Mouse (Mus musculus): ENCODE results near the gene Ddah1. TPM values are rescaled to one million over a fixed set of nuclear protein-coding genes. Genes with fewer than 3 reads are reported as not detected.
A peak's percentile ranks its signal among the peaks of the same experiment; 100 is the strongest.

Ddah1 gene
- total RNA-seq, 2 experiments from 2014 or later, result 51.8 to 52.9 TPM

DNA sequence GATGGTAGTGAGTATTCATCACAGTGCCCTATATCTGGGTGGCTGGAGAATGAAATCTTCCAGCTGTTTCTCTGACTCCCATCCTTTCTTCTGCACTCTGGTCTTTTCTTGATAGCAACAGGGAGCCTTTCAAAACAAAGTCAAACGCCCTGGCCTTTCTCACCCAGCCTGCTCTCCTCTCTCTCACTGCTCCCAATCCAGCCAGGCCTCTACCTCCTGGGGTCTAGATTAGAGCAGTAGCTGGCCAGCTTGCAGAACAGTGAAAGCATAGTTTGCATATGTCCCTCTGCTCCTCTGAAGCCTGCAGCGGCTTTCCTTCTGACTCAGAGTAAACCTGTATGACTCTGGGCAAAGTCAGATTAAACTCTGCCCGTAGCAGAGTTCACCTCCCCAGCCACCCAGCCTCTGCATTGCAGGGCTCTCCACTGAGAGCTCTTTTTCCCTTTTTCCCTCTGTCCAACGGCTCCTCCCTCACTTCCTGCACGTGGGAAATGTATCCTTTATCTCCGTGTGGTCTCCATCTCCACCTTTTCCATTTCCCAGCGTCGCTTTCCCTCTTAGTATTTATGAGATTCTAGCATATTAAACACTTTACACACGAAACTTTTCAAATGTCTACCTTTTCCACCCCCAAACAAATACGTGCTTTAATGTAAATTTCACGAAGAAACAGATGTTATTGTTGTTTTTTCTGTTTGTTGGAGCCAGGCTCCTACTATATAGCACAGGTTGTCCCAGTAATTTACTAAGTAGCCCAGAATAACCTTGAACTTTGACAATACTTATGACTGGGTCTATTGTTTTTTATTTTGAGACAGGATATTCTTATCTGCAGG, 163.8 kb downstream of the Ddah1 start, which contains the start of gene Bcl10:
TSS of gene Bcl10 (plus strand) at position 786 of the 836 bp plus-strand sequence.
- no peak for DNase-seq (ENCODE audit: low spot score in 2 of 2)
- Histone ChIP-seq H3K27ac (peak within 1 kb of the TSS; percentile 79), H3K4me3 (peak within 1 kb of the TSS; percentile 57)
- no peak for TF ChIP-seq CTCF (conservative IDR thresholded peaks at IDR 0.05)

DNA sequence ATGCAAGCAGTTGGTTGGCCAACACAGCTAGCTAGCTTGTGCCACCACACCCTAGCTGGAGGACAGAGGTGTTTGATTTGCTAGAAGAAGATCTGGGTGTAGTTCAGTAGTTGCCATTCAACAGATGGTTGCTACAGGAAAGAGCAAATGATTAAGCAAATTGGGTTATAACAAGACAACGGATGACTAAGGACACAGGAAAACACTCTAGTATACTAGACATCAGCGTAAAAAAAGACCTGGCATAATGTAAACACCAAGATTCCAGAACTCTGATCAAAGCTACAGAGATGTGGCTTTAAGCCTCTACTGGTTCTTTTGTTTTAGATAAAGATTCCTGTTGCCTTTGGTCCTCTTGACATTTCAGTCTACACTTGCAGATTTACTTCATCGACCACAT, 164.5 kb downstream of the Ddah1 start:
- Histone ChIP-seq H3K4me3 (no peak overlapping the region), H3K27ac (no peak overlapping the region)
- TF ChIP-seq CTCF (conservative IDR thresholded peaks at IDR 0.05), result no peak

DNA sequence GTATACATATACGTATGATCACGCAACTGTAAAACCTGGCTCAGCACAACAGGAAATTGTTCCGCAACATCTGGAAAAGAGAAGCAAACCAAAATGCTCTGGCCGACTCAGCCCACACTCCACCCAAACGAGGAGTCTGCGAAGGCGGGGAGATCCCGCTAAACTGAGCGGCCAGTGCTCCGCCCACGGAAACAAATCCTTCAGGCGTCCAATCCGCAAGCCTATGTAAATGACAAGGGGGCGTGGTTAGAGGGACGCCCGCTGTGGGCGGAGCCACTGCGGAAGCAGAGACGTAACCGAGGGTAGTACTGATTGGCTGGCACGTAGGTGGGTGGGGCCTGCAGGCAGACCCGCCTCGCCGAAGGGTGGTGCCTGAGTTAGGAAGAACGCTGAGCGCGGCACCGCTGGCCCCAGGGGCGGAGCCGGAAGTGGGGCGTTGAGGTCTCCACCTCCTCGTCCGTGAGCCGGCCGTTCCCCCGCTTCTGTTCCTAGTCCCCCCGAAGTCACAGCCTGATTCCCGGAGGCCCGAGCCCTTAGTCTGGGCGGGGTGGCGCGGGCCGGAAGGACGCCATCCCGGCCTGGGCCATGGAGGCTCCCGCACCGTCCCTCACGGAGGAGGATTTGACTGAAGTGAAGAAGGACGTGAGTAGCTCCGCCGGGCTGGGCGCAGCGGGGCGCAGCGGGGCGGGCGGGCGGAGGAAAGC, 165.6 kb downstream of the Ddah1 start:
- TF ChIP-seq CTCF (conservative IDR thresholded peaks at IDR 0.05), result no peak
- Histone ChIP-seq H3K4me3 (peak overlapping the region; percentile 86), H3K27ac (peak overlapping the region; percentile 91)
- DNase-seq (ENCODE audit: low spot score in 2 of 2), result peak; percentile 97 to 99

More for the DNA sequence above, 164.5 kb downstream of the Ddah1 start:
- no peak for DNase-seq (ENCODE audit: low spot score in 2 of 2)

DNA sequence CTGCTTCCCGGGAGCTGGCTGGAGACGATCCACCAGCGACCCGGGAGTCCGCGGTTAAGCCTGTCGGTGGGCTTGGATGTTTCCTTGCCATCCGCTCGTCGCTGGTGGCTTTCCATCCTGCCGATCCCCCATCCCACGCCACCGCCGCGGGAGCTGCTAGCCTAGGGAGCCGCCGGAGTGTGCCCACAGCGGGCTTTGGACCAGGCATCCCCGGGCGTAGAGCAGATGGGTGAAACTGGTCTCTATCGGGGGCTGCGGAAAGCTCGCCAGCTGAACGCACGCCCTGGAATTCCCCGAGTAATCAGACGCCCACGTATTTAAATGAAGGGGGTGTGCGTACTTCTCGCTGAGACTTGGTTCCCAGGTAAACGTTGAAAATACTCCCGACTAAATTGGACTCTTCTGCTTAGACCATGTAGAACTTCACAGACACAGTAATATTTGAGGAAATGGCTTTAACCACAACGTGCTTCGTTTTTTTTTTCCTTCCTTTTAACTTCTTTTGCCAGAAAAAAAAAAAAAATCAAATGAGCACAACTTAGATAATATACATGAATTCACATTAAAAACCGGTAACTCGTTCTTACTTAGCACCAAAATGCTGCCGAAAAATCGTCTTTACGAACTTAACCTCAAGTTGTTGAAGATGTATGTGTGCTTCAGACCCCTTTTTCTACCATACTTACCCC, 166.3 kb downstream of the Ddah1 start:
- TF ChIP-seq CTCF (conservative IDR thresholded peaks at IDR 0.05), result no peak

DNA sequence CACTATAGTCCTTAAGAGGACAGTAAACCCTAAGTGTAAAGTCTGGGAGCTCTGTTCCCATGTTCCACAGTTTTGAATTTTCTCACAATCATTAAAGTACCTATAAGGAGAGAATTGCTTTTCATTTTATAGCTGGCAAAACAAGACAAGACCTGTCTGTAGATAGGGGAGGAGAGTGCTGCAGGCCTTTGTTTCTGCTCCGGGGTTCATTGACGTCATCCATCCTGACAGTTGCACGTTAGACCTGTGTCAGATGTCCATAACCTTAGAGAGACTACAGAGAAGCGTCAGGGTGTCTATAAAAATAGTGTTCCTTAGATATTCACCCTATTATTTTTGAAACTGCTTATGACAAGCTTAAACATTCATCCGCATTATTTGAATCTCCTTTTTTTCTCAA, 167.0 kb downstream of the Ddah1 start:
- Histone ChIP-seq H3K27ac (no peak overlapping the region), H3K4me3 (no peak overlapping the region; the same call in 1 of the 2 replicates)
- no peak for TF ChIP-seq CTCF (conservative IDR thresholded peaks at IDR 0.05)
- no peak for DNase-seq (ENCODE audit: low spot score in 2 of 2)

More for the DNA sequence above, 166.3 kb downstream of the Ddah1 start:
- peak overlapping the region; percentile 91 for H3K27ac ChIP-seq
- peak; percentile 57 to 58 for DNase-seq (ENCODE audit: low spot score in 2 of 2)
- H3K4me3 ChIP-seq, result peak overlapping the region; percentile 86

DNA sequence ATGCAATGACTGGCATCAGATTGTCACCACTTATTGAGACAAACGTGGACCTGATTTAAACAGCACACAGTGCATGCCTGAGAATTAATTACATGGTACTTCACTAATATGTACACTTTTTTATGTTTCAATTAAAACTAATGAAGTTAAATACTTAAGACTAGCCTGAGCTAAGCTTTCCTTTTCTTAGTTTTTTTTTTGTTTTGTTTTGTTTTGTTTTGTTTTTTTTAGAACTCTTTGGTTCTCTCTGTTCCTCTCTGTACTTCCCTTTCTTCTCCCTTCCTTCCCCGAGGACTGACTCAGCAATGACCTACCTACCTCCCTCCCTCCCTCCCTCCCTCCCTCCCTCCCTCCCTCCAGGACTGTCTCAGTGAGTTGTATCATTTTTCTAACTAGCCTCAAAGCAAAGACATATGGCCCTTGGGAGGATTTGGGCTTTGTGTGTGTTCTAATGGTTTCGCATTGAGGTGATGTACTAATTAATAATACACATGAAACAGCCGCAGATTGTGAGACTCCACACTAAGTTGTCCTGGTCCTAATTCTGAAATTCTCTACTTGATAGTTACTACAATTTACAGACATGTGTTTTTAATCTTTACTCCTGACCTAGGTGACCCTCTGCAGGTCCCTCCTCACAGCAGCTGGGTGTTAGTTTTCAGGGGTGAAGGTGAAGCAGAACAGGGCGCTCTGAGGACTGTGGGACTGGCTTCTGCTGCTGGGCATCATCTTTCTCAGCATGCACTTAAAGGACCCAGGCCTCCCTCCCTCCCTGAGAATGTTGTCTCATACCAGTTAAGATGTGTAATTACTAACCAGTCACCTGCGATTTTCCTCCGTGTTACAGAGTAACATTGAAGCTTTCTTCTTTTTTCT, 171.3 kb downstream of the Ddah1 start:
- H3K27ac ChIP-seq, result no peak overlapping the region
- DNase-seq (ENCODE audit: low spot score in 2 of 2), result no peak
- no peak overlapping the region for H3K4me3 ChIP-seq
- TF ChIP-seq CTCF (conservative IDR thresholded peaks at IDR 0.05), result no peak

DNA sequence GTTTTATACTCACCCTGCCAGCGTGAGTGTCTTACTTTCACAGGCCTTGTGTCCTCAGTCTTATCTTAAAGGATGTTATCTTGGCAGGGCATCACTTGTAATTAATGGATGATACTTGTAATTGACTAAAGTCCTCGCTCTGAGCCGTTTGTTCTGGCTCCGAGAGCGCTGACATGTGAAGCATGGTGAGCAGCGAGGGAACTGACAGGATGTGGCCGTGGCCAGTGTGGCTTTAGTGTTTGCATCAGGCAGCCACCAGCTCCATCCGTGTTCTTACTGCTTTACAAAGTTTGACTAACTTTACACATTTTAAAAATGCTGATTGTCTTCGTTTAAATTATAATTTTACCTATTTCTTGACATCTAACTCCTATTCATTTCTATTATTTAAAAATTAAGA, 175.4 kb downstream of the Ddah1 start:
- DNase-seq (ENCODE audit: low spot score in 2 of 2), result no peak
- TF ChIP-seq CTCF (conservative IDR thresholded peaks at IDR 0.05), result no peak
- no peak overlapping the region for H3K4me3 ChIP-seq

DNA sequence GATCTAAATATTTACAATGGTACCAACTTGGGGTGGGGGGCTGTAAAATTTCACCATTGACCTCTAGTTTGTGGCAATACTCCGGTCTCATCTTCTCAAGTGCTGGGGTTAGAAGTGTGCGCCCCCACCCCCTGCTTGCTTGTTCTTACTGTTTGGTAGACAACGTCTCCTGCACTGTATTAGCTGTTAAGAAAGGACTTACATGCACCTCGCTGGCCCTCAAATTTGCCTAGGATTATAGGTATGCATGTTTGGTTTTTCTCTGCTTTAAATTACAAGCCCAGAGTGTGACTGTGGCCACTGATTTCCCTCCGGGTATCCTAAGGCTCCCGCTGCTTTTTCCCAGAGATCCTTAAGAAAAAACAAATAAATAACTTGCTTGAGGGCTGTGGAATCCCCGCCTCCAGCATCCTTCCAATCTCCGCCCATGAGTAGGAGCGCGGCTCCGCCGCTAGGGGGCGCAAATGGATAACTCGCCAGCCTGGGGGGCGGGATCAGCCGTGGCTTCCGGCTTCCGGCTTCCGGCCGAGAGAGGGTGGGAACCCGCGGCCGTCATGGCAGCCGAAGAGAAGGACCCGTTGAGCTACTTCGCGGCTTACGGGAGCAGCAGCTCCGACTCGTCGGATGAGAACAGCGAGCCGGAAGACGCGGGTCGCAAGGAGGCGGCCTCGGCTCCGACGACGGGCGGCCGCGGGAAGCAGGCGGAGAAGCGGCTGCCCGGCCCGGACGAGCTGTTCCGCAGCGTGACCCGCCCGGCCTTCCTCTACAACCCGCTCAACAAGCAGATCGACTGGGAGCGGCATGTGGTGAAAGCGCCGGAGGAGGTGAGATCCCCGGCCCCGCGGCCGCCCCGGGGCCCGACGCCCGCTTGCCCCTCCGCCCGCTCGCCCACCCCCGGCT, 179.3 kb downstream of the Ddah1 start, which contains the start of gene 2410004B18Rik:
TSS of gene 2410004B18Rik (plus strand) at position 510 of the 900 bp plus-strand sequence.
- DNase-seq (ENCODE audit: low spot score in 2 of 2), result peak; percentile 91 to 94
- Histone ChIP-seq H3K27ac (peak within 1 kb of the TSS; percentile 90), H3K4me3 (peak within 1 kb of the TSS; percentile 69)
- TF ChIP-seq CTCF (conservative IDR thresholded peaks at IDR 0.05), result peak; percentile 99

More for the DNA sequence above, 175.4 kb downstream of the Ddah1 start:
- H3K27ac ChIP-seq, result no peak overlapping the region

DNA sequence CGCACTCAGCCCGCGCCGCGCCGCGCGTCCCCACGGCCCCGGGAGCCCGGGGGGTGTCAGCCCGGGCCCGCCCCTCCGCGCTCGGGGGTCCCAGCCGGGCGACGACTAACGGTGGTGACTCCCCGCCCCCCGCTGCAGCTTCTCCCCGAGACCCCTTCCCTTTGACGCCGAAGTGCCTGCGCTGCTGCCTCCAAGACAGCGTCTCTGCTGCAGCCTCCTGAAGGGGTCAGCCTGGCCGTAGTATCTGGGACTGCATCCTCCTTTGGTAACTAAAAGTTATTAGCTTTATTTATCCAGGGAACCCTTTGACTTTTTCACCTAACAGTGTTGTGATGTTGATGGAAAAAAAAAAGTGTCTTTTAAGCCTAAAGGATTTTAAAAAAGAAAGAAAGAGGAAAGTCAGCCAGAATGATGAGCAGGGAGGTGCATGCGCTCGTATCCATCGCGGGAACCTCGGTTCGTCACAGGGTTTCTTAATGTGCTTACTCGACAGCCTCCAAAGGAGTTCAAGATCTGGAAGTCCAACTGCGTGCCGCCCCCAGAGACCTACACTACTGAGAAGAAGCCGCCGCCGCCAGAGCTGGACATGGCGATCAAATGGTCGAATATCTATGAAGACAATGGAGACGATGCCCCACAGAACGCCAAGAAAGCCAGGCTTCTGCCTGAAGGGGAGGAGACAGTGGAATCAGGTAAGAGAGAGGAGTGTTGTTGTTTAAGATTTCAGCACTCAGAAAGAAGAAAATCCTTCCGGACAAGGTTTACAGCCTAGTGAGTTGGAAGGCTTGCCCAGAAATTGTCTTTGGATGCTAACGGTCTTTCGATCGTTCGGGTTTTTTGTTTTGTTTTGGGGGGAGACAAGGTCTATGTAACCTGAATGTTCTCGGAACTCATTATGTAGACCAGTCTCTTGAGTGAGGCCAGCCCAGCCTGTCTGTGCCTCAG, 180.2 kb downstream of the Ddah1 start:
- TF ChIP-seq CTCF (conservative IDR thresholded peaks at IDR 0.05), result 0 out of 2 replicates have a peak, but pooled peaks have one; percentile 10
- H3K27ac ChIP-seq, result peak overlapping the region; percentile 90; the same call in 1 of the 2 replicates
- no peak for DNase-seq (ENCODE audit: low spot score in 2 of 2)
- peak overlapping the region; percentile 69 for H3K4me3 ChIP-seq

DNA sequence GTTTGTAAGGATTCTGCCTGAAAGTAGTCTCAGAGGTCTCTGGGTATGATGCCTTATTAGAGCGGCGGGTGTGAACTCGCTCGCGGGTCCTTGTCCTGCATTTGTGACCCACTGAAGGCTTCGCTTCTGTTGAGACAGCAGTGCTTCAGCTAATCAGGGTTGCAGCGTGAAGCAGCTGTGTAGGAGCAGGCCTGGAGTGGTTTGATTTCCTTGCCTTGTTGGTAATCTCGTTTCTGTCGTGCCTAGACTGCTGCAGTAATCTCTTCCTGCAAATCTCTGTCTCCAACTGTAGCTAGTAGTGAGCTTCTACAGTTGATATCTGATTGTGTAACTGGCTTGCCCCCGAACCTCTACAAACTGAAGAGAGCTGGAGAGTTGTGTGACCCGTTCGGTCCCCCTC, 180.9 kb downstream of the Ddah1 start:
- H3K27ac ChIP-seq, result no peak overlapping the region
- no peak overlapping the region; the same call in 1 of the 2 replicates for H3K4me3 ChIP-seq
- no peak for DNase-seq (ENCODE audit: low spot score in 2 of 2)
- no peak for TF ChIP-seq CTCF (conservative IDR thresholded peaks at IDR 0.05)

All from layer of hippocampus, adult 2 months (tissue).